Comparison of ENCODE assay signal across 9 mouse cellular contexts in the genomic region with DNA sequence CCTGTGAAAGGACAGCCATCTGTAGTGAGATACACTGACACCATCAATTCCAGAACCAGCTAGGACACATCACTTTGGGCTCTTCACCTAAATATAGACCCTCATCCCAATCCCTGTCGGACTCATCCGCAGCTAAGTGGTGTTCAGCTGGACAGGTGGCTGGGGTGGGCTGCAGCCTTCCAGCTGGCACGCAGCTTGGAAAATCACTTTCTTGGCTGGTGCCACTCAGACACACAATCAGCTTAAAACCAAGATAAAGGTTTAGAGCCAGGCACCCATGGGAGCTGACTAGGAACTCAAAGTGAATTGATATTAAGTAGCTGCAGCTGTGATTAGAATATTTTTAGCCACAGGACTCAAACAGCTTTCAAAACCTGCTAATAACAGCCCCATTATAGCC. TPM values are rescaled to one million over a fixed set of nuclear protein-coding genes. Genes with fewer than 3 reads are reported as not detected.
DNase-seq lines count a peak whose midpoint lies in the region; ATAC-seq lines count a peak whose summit lies in the region.
"Had no signal": no experiment of that assay in that cellular context is flagged by ENCODE, and none has a peak within 500 bp of the region (broad histone marks: within the 10 kb centered on the region; RNA-seq: fewer than 3 reads in every experiment).

No protein-coding gene starts in this region.

- peak; percentile 60 to 64 for DNase-seq in cerebellum, postnatal 14 days
- DNase-seq in cerebellum, adult 11 months, result no peak
- DNase-seq in midbrain, embryonic 11.5 days (ENCODE audit: low spot score, missing footprints), result no peak
- DNase-seq in skeletal muscle tissue, adult 2 months (ENCODE audit: low read depth, low spot score), result peak; percentile 43

- H3K9me3 ChIP-seq in midbrain, embryonic 13.5 days, result no peaks in the 10 kb centered on the region
- H3K9me3 ChIP-seq in midbrain, embryonic 11.5 days (ENCODE audit: control insufficient read depth, low read length), result no peaks in the 10 kb centered on the region
- no peaks in the 10 kb centered on the region for H3K9me3 ChIP-seq in heart, embryonic 14.5 days (ENCODE audit: control insufficient read depth, low read length)
- H3K9me3 ChIP-seq: embryonic facial prominence, embryonic 13.5 days had no signal

- H3K27me3 ChIP-seq in midbrain, embryonic 13.5 days, result no peaks in the 10 kb centered on the region
- no peaks in the 10 kb centered on the region for H3K27me3 ChIP-seq in midbrain, embryonic 11.5 days (ENCODE audit: control insufficient read depth, insufficient read depth, low read length)
- no peaks in the 10 kb centered on the region for H3K27me3 ChIP-seq in heart, embryonic 14.5 days (ENCODE audit: control insufficient read depth, insufficient read depth, low read length)
- H3K27me3 ChIP-seq: embryonic facial prominence, embryonic 13.5 days had no signal

- no peak overlapping the region for H3K4me3 ChIP-seq in midbrain, embryonic 13.5 days (replicated peaks)
- H3K4me3 ChIP-seq in midbrain, embryonic 11.5 days (ENCODE audit: low read depth, low read length), result no peak overlapping the region
- no peak overlapping the region for H3K4me3 ChIP-seq in heart, embryonic 14.5 days (ENCODE audit: control insufficient read depth in 1 of 2, insufficient read depth in 1 of 2, low read depth in 1 of 2, low read length in 2 of 2)
- H3K4me3 ChIP-seq: embryonic facial prominence, embryonic 13.5 days had no signal

- H3K36me3 ChIP-seq in midbrain, embryonic 13.5 days, result peaks cover 45% of the 10 kb centered on the region
- peaks cover 3% of the 10 kb centered on the region; the same call in 1 of the 2 replicates for H3K36me3 ChIP-seq in midbrain, embryonic 11.5 days (ENCODE audit: control insufficient read depth, insufficient read depth, low read length)
- peaks cover 56% of the 10 kb centered on the region for H3K36me3 ChIP-seq in heart, embryonic 14.5 days (ENCODE audit: control insufficient read depth, insufficient read depth, low read length)

- WGBS in midbrain, embryonic 13.5 days, result 61% methylated on average over 3 of the region's 3 CpGs
- whole genome bisulfite sequencing in midbrain, embryonic 11.5 days, result 88% methylated on average over 3 of the region's 3 CpGs
- WGBS in heart, embryonic 14.5 days, result 27% methylated on average over 3 of the region's 3 CpGs

- no peak overlapping the region for H3K4me2 ChIP-seq in midbrain, embryonic 13.5 days (replicated peaks)
- H3K4me2 ChIP-seq in midbrain, embryonic 11.5 days, result no peak overlapping the region
- H3K4me2 ChIP-seq in heart, embryonic 14.5 days (ENCODE audit: low read length), result peak overlapping the region; percentile 22
- H3K4me2 ChIP-seq: embryonic facial prominence, embryonic 13.5 days had no signal

- H3K4me1 ChIP-seq in midbrain, embryonic 13.5 days (replicated peaks), result peaks cover 23% of the 10 kb centered on the region
- H3K4me1 ChIP-seq in midbrain, embryonic 11.5 days (ENCODE audit: control insufficient read depth, insufficient read depth, low read length), result no peaks in the 10 kb centered on the region
- H3K4me1 ChIP-seq in heart, embryonic 14.5 days (ENCODE audit: control insufficient read depth in 2 of 2, insufficient read depth in 2 of 2, low read length in 2 of 2), result peaks cover 22 to 46% of the 10 kb centered on the region in 2 experiments
- H3K4me1 ChIP-seq: embryonic facial prominence, embryonic 13.5 days had no signal

- H3K27ac ChIP-seq in midbrain, embryonic 13.5 days, result peak overlapping the region; percentile 21; the same call in 1 of the 2 replicates
- H3K27ac ChIP-seq in midbrain, embryonic 11.5 days (ENCODE audit: low read depth, low read length), result no peak overlapping the region
- peak overlapping the region; percentile 96 to 97 for H3K27ac ChIP-seq in heart, embryonic 14.5 days (replicated peaks in 1 of 2; ENCODE audit: control insufficient read depth in 1 of 2, insufficient read depth in 1 of 2, low read depth in 2 of 2, low read length in 2 of 2)
- H3K27ac ChIP-seq: embryonic facial prominence, embryonic 13.5 days had no signal

- ATAC-seq in midbrain, embryonic 13.5 days, result no peak; the same call in 1 of the 2 replicates
- ATAC-seq in midbrain, embryonic 11.5 days (ENCODE audit: low FRiP score), result no peak
- no peak for ATAC-seq in heart, embryonic 14.5 days (ENCODE audit: insufficient number of reproducible peaks, insufficient read depth, low FRiP score, low read depth)
- no peak for ATAC-seq in erythroblast, adult 5-6 weeks (replicated peaks; ENCODE audit: low FRiP score, poor library complexity, severe bottlenecking)
- no peak for ATAC-seq in megakaryocyte progenitor cell, adult 5-6 weeks (replicated peaks; ENCODE audit: poor library complexity)

- no peak overlapping the region for H3K9ac ChIP-seq in midbrain, embryonic 13.5 days (replicated peaks)
- H3K9ac ChIP-seq in midbrain, embryonic 11.5 days (ENCODE audit: low read length), result no peak overlapping the region
- no peak overlapping the region for H3K9ac ChIP-seq in heart, embryonic 14.5 days (ENCODE audit: low read length)
- H3K9ac ChIP-seq: embryonic facial prominence, embryonic 13.5 days had no signal

RNA-seq across cellular contexts. Expression of a gene that starts 7.9 kb away (rescaled TPM):
- polyA plus RNA-seq in midbrain, embryonic 13.5 days (2015; fragmentation: Nextera tagmentation; extraction: Ambion mirVana), result 28.5 and 30.9 TPM in 2 replicates
- 12.5 and 12.7 TPM in 2 replicates for polyA plus RNA-seq in midbrain, embryonic 11.5 days (2014; fragmentation: Nextera tagmentation; extraction: Ambion mirVana)
- 12.3 and 13.8 TPM in 2 replicates for polyA plus RNA-seq in heart, embryonic 14.5 days (2014; fragmentation: Nextera tagmentation; extraction: Ambion mirVana)
- total RNA-seq in erythroblast, adult 5-6 weeks (2015; ENCODE audit: low replicate concordance), result 6.1 TPM in 1 of 2 replicates, not detected in the other
- 2.1 and 2.5 TPM in 2 replicates for total RNA-seq in erythroblast, adult 5-6 weeks (2017; ENCODE audit: low replicate concordance)
- 2.2 and 3.2 TPM in 2 replicates for total RNA-seq in megakaryocyte progenitor cell, adult 5-6 weeks (2015)
- total RNA-seq in megakaryocyte progenitor cell, adult 5-6 weeks (2017), result 3.7 and 4.0 TPM in 2 replicates

Comparison
In these comparisons a context has a peak if more than half of its experiments do, and no peak if none do; other contexts are left out.
1. DNase-seq: peak in cerebellum, postnatal 14 days (2 of 2) and skeletal muscle tissue, adult 2 months (single experiment); none in cerebellum, adult 11 months (single experiment) and midbrain, embryonic 11.5 days (single experiment).